Mouse (Mus musculus): ENCODE results near the gene Slc35d2. TPM values are rescaled to one million over a fixed set of nuclear protein-coding genes. Genes with fewer than 3 reads are reported as not detected.

Gene Slc35d2
- total RNA-seq, 4 experiments from 2014 or later: 6.9 to 10.6 (median 10.3) TPM

GRCm38 (mm10) chr13:64049535-64049934, 79.6 kb downstream of the Slc35d2 start:
- no peak for DNase-seq

GRCm38 (mm10) chr13:64048467-64048866, 80.7 kb downstream of the Slc35d2 start:
- no peak for DNase-seq

Other genes with a start within 250 kb of the Slc35d2 start
- 1 to 10 TPM; 1.8 to 2.2 (median 1.8) TPM for gene Hsd17b3, start 40.1 kb downstream of the Slc35d2 start, total RNA-seq (2022)
- 10 to 100 TPM; 18.7 to 25.5 (median 23.4) TPM for gene Zfp367, start 23.8 kb upstream of the Slc35d2 start, total RNA-seq (2022)
- 10 to 100 TPM; 33.4 to 57.7 (median 43.0) TPM for gene Habp4, start 32.5 kb upstream of the Slc35d2 start, total RNA-seq (2022)
- gene Cdc14b, start 145.9 kb upstream of the Slc35d2 start, total RNA-seq (2022): 10 to 100 TPM; 11.0 to 21.2 (median 15.8) TPM
- gene Aaed1, start 183.3 kb upstream of the Slc35d2 start, total RNA-seq (2022): 10 to 100 TPM; 44.6 to 57.2 (median 50.2) TPM
- 100 to 1,000 TPM; 197 to 449 (median 314) TPM for gene Ctsl, start 241.5 kb upstream of the Slc35d2 start, total RNA-seq (2022)

Data from adrenal gland, adult 8-10 months (tissue).